Mouse (Mus musculus) lung, postnatal 0 days (tissue): ENCODE results near the gene Banf1.

Source experiments
- CTCF ChIP-seq: IDR thresholded peaks from 2 replicates; pipeline ENCODE4 v1.5.1; 2016; ENCODE audit warnings: antibody characterized with exemption, mild to moderate bottlenecking
- EP300 ChIP-seq: IDR thresholded peaks from 2 replicates; pipeline ENCODE4 v1.6.1; 2016; ENCODE audit warnings: antibody characterized with exemption, mild to moderate bottlenecking, control low read depth

- TF ChIP-seq CTCF, result no peak
- no peak for TF ChIP-seq EP300
These were observed 25.9 kb upstream of the Banf1 start for GRCm38 (mm10) chr19:5392892-5393291.
